Mouse (Mus musculus) lung, postnatal 0 days (tissue): ENCODE results near the gene Fam19a2. TPM values are rescaled to one million over a fixed set of nuclear protein-coding genes. Genes with fewer than 3 reads are reported as not detected.
A peak's percentile ranks its signal among the peaks of the same experiment; 100 is the strongest.

Experiments used
- ATAC-seq: fragments of 200-750 bp; cut with Nextera tagmentation; 2 replicates; pipeline ENCODE4 v1.8.0; 2017; ENCODE audit warnings: moderate library complexity
- DNase-seq: peaks from one replicate; pipeline ENCODE4 v3.0.0-alpha.2; 2016; ENCODE audit warnings: low spot score
- H3K27ac ChIP-seq: fragments of 300-500 bp; sonication (generic); 2 replicates; pipeline ENCODE4 v1.5.1; 2014; ENCODE audit warnings: antibody characterized with exemption, mild to moderate bottlenecking, low read length, mixed read lengths
- H3K27me3 ChIP-seq: fragments of 300-500 bp; sonication (generic); replicated peaks from 2 replicates; pipeline ENCODE4 v1.6.1; 2014; ENCODE audit warnings: low read length, mixed read lengths; ENCODE audit not compliant: insufficient read depth
- H3K36me3 ChIP-seq: fragments of 300-500 bp; sonication (generic); 2 replicates; pipeline ENCODE4 v1.6.1; 2014; ENCODE audit warnings: low read length, mixed read lengths; ENCODE audit not compliant: insufficient read depth
- H3K4me1 ChIP-seq: fragments of 300-500 bp; sonication (generic); 2 replicates; pipeline ENCODE4 v1.6.1; 2014; ENCODE audit warnings: antibody characterized with exemption, low read depth, low read length, mixed read lengths; ENCODE audit not compliant: insufficient read depth
- H3K4me2 ChIP-seq: fragments of 300-500 bp; sonication (generic); replicated peaks from 2 replicates; pipeline ENCODE4 v1.6.1; 2014; ENCODE audit warnings: low read depth, mild to moderate bottlenecking, low read length, moderate library complexity, mixed read lengths
- H3K4me3 ChIP-seq: fragments of 300-500 bp; sonication (generic); 2 replicates; pipeline ENCODE4 v1.5.1; 2014; ENCODE audit warnings: low read depth, low read length
- H3K9ac ChIP-seq: fragments of 300-500 bp; sonication (generic); replicated peaks from 2 replicates; pipeline ENCODE4 v1.6.1; 2014; ENCODE audit warnings: low read depth, mild to moderate bottlenecking
- H3K9me3 ChIP-seq: fragments of 300-500 bp; sonication (generic); 2 replicates; pipeline ENCODE4 v1.6.1; 2016; ENCODE audit warnings: low read length, mixed read lengths
- CTCF ChIP-seq: IDR thresholded peaks from 2 replicates; pipeline ENCODE4 v1.5.1; 2016; ENCODE audit warnings: antibody characterized with exemption, mild to moderate bottlenecking
- EP300 ChIP-seq: IDR thresholded peaks from 2 replicates; pipeline ENCODE4 v1.6.1; 2016; ENCODE audit warnings: antibody characterized with exemption, mild to moderate bottlenecking, control low read depth
- WGBS: fragments of 180-500 bp; shearing (Covaris S2); extraction: QIAGEN DNeasy Blood & Tissue Kit; methylation state at CpG from one replicate; pipeline ENCODE4 v1.1.7; 2014; 5-methylcytosine and 5-hydroxymethylcytosine counted together
- polyA plus RNA-seq: library from polyadenylated mRNA; unstranded; fragments of >200 nt; fragmentation: Nextera tagmentation; extraction: Ambion mirVana; gene quantifications from 2 replicates; pipeline ENCODE4 v1.2.1, GENCODE M21; 2015

Fam19a2 gene
- polyA plus RNA-seq, 1 experiment from 2014 or later: 0.24 TPM

- Histone ChIP-seq H3K27me3 (no peaks in the 10 kb centered on the region), H3K27ac (no peak overlapping the region), H3K4me3 (no peak overlapping the region), H3K4me1 (no peaks in the 10 kb centered on the region), H3K9me3 (no peaks in the 10 kb centered on the region), H3K9ac (no peak overlapping the region), H3K4me2 (no peak overlapping the region), H3K36me3 (no peaks in the 10 kb centered on the region)
- ATAC-seq (no peak), DNase-seq (no peak)
- WGBS: 75% methylated on average over 7 of the region's 7 CpGs
- TF ChIP-seq CTCF (peak; percentile 22), EP300 (no peak)
Observed at GRCm38 (mm10) chr10:123255674-123256348, 8.0 kb upstream of the Fam19a2 start.

DNA sequence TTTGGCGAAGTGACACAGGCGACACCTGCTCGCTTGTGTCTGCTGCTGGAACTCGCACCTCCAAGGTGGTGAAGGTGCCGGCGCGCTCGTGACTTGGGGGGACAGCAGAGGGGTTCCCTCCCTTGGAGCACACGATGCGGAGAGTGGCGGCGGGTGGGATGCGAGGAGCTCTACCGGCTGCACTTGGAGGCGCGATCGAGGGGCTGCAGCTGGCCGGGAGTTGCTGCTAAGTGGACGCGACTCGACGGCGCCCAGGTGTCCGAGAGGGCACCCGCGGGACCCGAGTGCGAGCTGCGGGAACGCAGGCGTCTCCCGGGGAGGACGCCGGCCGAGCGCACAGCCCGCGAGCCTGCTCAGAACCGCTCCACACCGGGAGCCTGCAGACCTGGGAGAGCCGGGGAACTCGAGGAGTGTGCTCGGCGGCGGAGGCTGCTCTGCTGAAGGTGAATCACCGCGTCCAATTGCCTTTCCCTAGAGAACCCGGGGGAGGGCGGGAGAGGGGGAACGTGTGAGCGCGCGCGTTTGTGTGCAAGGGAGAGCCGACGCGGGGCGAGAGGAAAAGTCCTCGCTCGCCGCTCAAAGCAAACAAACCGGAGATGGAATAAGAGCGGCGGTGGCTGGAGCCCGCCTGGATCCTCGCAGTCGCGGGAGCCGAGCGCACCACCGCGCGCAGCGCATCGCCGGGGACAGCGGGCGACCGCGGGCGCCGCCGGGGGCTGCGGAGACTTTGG is 830 bp downstream of the Fam19a2 start:
- peaks cover 15% of the 10 kb centered on the region for H3K27me3 ChIP-seq

GRCm38 (mm10) chr10:123265241-123265790 is 1.5 kb downstream of the Fam19a2 start:
- peak overlapping the region; percentile 77 for H3K4me2 ChIP-seq
- WGBS: under 1% methylated on average over 33 of the region's 50 CpGs
- H3K4me3 ChIP-seq: peak overlapping the region; percentile 43
- no peak overlapping the region for H3K27ac ChIP-seq
- no peaks in the 10 kb centered on the region for H3K9me3 ChIP-seq
- H3K4me1 ChIP-seq: peaks cover 7% of the 10 kb centered on the region
- H3K36me3 ChIP-seq: no peaks in the 10 kb centered on the region
- ATAC-seq (peak; percentile 17; the same call in 1 of the 2 replicates), DNase-seq (no peak)
- H3K9ac ChIP-seq: no peak overlapping the region
- peaks cover 15% of the 10 kb centered on the region for H3K27me3 ChIP-seq
- no peak for TF ChIP-seq EP300
- TF ChIP-seq CTCF: no peak

More for the DNA sequence above, 830 bp downstream of the Fam19a2 start:
- Histone ChIP-seq H3K9me3 (no peaks in the 10 kb centered on the region), H3K4me2 (peak overlapping the region; percentile 77), H3K4me3 (peak overlapping the region; percentile 43), H3K9ac (no peak overlapping the region), H3K4me1 (peaks cover 7% of the 10 kb centered on the region), H3K36me3 (no peaks in the 10 kb centered on the region), H3K27ac (no peak overlapping the region)
- TF ChIP-seq EP300 (no peak), CTCF (no peak)
- ATAC-seq (peak; percentile 71), DNase-seq (peak; percentile 51)
- 2% methylated on average over 74 of the region's 84 CpGs for WGBS

GRCm38 (mm10) chr10:123268568-123268967 is 4.8 kb downstream of the Fam19a2 start:
- Histone ChIP-seq H3K4me3 (no peak overlapping the region), H3K9me3 (no peaks in the 10 kb centered on the region), H3K9ac (no peak overlapping the region), H3K27ac (no peak overlapping the region), H3K4me2 (no peak overlapping the region), H3K27me3 (peaks cover 15% of the 10 kb centered on the region), H3K4me1 (peaks cover 7% of the 10 kb centered on the region), H3K36me3 (no peaks in the 10 kb centered on the region)
- DNase-seq (no peak), ATAC-seq (no peak)
- TF ChIP-seq EP300 (no peak), CTCF (no peak)
- WGBS: 62% methylated on average over 10 of the region's 10 CpGs

DNA sequence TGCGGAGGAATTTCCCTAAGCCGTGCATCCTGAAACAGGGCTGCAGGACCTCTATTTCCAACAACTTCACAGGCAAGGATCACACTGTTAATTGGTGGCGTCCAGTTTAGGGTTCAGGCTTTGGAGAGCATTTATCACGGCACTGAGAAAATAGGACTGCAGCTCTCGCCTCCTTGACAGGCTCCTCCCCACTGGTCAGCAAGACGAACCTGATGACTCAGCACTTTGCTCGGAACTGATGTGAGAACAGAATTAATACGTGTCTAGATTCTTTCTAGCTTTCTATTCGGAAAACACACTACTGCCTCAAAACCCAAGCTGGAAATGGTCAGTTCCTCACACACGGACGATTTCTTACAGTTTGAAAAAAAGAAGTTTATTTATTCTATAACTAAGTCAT is 10.8 kb downstream of the Fam19a2 start:
- Histone ChIP-seq H3K36me3 (no peaks in the 10 kb centered on the region), H3K4me2 (no peak overlapping the region; the same call in 1 of the 2 replicates), H3K9ac (no peak overlapping the region), H3K4me3 (no peak overlapping the region), H3K9me3 (no peaks in the 10 kb centered on the region), H3K4me1 (no peaks in the 10 kb centered on the region), H3K27ac (no peak overlapping the region), H3K27me3 (no peaks in the 10 kb centered on the region)
- DNase-seq: peak; percentile 41
- no peak for ATAC-seq
- TF ChIP-seq CTCF (no peak), EP300 (no peak)
- WGBS: 42% methylated on average over 11 of the region's 11 CpGs

- ATAC-seq (no peak), DNase-seq (no peak)
- H3K36me3 ChIP-seq: no peaks in the 10 kb centered on the region
- no peak overlapping the region for H3K4me3 ChIP-seq
- TF ChIP-seq CTCF: no peak
- no peak for TF ChIP-seq EP300
- H3K9me3 ChIP-seq: no peaks in the 10 kb centered on the region
- no peaks in the 10 kb centered on the region for H3K27me3 ChIP-seq
- no peaks in the 10 kb centered on the region for H3K4me1 ChIP-seq
- H3K27ac ChIP-seq: no peak overlapping the region
- H3K9ac ChIP-seq: no peak overlapping the region
- no peak overlapping the region for H3K4me2 ChIP-seq
Observed at GRCm38 (mm10) chr10:123307300-123307699, 43.5 kb downstream of the Fam19a2 start.
